Mouse (Mus musculus): ENCODE results near the gene Rbl1.

DNA sequence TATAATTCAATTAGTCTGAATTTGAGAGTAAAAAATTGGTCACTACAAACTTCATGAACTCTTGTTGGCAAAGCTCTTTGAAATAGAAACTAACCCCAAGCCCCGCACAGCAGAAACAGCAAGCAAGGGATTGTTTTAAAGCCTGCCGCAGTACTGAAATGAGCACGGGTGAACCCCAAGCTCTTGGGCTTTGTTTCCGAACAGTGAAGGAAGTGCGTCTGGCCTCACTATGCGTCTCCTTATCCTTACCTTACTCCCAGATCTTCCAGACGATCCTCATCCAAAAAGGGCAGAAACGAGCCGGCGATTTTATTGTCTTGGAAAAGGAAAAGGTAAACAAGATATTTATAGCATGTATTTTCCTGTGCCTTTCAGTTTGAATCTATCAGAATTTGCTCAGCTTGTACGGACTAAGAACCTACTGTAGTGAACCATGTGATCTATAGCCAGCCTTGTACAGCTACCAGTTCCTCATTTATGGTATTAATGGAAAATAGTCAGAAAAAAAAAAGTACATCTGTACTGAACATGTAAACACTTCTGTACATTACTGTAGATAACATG lies 74.7 kb downstream of the Rbl1 start:
- TF ChIP-seq MAZ (IDR thresholded peaks at IDR 0.05; ENCODE audit: low read depth, low read length) (no peak), CTCF (conservative IDR thresholded peaks at IDR 0.05 in 1 of 2, IDR thresholded peaks at IDR 0.05 in 1 of 2; ENCODE audit: low read depth in 2 of 2, low read length in 2 of 2) (no peak), ZMIZ1 (IDR thresholded peaks at IDR 0.05; ENCODE audit: low read depth, low read length) (no peak), TBP (conservative IDR thresholded peaks at IDR 0.05; ENCODE audit: low read depth, low read length) (0 out of 2 replicates have a peak, but pooled peaks have one; percentile 50), ZC3H11A (IDR thresholded peaks at IDR 0.05; ENCODE audit: low read depth, low read length) (no peak), IRF4 (IDR thresholded peaks at IDR 0.05; ENCODE audit: low read depth, low read length) (peak; percentile 86), JUND (conservative IDR thresholded peaks at IDR 0.05; ENCODE audit: low read depth, low read length) (peak; percentile 56; the same call in 1 of the 2 replicates), POLR2A (IDR thresholded peaks at IDR 0.05; ENCODE audit: low read depth, low read length) (no peak)

Data from CH12.LX (cell line).